Mouse (Mus musculus) retina, postnatal 1 day (tissue): ENCODE measurements around the gene Gm2022.
"Not testable (repeated sequence)": the region's sequence is repeated elsewhere in the genome, so short reads cannot be mapped to it uniquely, and the experiment has no call there.

Experiments
- DNase-seq: peaks from one replicate; pipeline ENCODE4 v3.0.0-alpha.2; 2012

The Gm2022 gene

DNA sequence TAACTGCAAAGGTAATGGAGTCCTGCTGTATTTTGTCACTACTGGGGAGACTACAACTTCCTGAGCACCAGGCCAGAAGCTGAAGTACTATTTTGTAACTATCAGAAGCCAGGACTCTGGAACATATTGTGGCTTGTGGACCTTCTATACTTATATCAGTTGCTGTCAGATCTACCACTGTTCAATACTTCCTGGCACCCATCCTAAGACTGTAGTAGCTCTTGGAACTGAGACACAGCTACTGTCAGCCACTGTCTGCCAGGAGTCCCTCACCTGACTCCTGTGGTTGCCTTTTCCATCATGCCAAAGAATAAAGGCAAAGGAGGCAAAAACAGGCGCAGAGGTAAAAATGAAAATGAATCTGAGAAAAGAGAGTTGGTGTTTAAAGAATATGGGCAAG lies at the start of gene Gm2022:
Gene Gm2022, plus strand, starts transcription at position 301 of the 400 bp plus-strand sequence.
- DNase-seq = not testable (repeated sequence)

DNA sequence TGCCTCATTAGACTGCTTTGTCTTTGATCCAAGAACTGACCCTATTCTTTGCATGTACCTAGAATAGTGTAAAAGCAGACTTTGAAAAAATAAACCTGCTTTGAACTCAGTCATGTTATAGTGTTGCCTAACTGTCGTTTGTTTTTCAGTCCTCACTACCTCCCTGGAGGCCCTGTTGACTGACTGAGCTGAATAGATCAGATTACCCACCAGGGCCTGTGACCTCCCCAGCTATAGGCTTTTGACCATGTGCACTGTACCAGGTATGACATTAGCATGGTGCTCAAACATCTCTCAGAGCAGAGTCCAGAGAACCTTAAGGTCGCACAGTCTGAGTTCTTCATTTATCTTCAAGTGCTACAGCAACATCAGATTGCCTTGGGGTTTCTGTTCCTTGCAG lies 44.5 kb upstream of the Gm2022 start:
- not testable (repeated sequence) for DNase-seq

DNA sequence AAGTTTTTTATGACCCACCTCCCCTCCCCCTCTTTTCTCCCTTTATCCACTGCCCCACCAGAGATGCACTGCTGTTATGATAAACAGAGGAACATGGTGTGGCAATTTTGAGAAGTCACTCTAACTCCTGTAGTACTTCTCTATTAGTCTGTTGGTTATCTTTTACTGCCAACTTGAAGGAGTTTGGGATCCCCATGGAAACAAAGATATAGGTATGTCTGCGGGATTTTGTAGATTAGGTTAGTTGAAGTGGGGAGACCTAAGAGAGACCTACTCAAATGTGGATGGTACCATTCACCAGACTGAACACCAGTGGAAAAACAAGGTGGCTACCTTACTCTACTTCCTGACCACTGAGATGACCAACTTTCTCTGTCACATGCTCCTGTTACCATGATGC lies 39.1 kb upstream of the Gm2022 start:
- not testable (repeated sequence) for DNase-seq

GRCm38 (mm10) chr12:87861740-87862692 lies 33.2 kb upstream of the Gm2022 start:
- not testable (repeated sequence) for DNase-seq

GRCm38 (mm10) chr12:87863638-87864037 lies 31.5 kb upstream of the Gm2022 start:
- not testable (repeated sequence) for DNase-seq

GRCm38 (mm10) chr12:87864048-87864447 lies 31.1 kb upstream of the Gm2022 start:
- DNase-seq = not testable (repeated sequence)

DNA sequence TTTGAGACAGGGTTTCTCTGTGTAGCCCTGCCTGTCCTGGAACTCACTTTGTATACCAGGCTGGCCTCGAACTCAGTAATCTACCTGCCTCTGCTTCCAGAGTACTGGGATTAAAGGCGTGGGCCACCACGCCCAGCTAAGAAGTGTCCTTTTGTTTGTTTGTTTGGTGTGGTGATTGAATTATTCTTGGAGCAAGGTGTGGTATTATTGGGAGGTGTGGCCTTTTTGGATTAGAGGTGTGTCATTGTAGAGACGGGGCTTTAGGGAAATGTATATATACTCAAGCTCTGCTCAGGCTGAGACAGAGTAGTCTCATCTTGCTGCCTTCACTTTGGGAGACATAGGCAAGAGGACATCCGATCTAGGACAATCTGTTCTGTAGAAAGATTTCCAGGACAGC lies 21.4 kb upstream of the Gm2022 start, which contains the start of gene Gm2016:
Gene Gm2016, plus strand, starts transcription at position 301 of the 400 bp plus-strand sequence.
- not testable (repeated sequence) for DNase-seq

DNA sequence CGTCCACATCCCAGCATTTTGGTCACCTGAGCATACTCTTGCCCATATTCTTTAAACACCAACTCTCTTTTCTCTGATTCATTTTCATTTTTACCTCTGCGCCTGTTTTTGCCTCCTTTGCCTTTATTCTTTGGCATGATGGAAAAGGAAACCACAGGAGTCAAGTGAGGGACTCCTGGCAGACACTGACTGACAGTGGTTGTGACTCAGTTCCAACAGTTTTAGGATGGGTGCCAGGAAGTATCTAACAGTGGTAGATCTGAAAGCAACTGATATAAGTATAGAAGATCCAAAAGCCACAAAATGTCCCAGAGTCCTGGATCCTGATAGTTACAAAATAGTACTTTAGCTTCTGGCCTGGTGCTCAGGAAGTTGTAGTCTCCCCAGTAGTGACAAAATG lies 24.6 kb downstream of the Gm2022 start, which contains the start of gene Gm2035:
Gene Gm2035, minus strand, starts transcription at position 137 of the 400 bp plus-strand sequence.
- not testable (repeated sequence) for DNase-seq
